Mouse (Mus musculus): ENCODE data around the gene Faap24.

The Faap24 gene

DNA sequence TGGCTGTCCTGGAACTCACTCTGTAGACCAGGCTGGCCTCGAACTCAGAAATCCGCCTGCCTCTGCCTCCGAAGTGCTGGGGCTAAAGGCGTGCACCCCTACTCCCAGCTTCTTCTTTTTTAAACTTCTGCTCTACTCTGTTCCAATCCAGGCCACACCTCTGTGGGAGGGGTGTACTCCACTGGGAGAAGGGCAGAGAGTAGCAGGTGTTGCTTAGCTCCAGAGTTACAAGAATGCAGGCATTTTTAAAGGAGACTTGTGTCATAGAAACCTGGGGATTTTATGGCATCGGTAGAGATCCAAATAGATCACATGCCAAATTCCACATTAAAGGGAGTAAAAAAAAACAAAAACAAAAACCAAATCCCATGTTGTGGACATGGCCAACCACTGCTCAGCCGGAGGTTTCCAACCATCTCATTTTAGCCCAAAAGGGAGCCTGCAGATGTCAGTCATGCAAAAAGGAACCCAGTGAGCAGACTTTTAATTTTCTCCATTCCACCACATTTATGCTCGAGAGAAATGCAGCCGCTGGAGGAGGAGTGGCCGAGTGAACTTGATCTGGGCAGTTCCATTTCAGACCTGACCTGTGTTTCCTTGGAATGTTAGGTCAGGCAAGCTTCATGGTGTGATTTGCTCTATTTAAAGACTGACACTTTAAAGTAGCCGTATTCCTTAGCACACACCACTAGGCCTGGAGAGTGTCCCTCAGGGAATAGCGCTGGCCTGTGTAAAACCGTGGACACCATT, 31.3 kb downstream of the Faap24 start:
- no peak for DNase-seq (ENCODE audit: low spot score in 2 of 2)

DNA sequence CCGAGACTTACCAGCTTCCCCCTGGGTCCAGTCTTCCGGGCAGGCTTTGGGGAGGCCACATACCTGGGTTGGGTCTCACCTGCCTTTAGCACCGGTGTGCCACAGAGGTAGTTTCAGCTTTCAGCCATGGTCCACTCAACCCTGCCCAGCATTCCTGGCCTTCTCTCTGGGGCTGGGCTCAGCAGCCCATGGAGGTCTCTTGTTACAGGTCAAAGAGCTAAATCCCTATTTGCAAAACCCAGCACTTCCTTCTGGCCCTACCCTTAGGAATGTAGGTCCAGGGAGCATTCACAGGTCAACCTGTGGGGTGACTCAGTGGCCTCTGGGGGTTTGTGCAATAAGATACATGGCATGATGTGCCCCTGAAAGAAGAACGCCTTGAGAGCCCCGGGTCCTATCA, 33.8 kb downstream of the Faap24 start:
- no peak for DNase-seq (ENCODE audit: low spot score in 2 of 2)

DNA sequence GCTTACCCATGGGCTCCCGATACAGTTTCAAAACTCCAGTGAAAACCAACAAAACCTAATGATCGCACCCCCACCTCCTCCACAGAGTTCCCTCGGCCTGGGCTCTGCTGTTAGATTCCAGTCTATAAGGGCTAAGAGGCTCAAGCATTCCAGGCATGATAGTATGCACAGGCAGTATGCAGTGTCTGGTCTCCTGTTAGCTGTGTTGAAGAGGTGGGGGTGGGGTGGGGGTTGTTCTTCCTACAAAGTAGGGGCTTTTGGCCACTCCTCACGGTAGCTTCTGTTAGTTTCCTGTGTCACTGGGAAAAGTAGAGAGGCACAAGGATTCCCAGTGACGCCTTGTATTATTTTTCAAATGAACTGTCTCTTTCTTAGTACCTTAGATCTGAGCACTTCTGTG, 34.4 kb downstream of the Faap24 start:
- DNase-seq (ENCODE audit: low spot score in 2 of 2) = no peak

GRCm38 (mm10) chr7:35357621-35358020, 39.0 kb downstream of the Faap24 start:
- no peak for DNase-seq (ENCODE audit: low spot score in 2 of 2)

DNA sequence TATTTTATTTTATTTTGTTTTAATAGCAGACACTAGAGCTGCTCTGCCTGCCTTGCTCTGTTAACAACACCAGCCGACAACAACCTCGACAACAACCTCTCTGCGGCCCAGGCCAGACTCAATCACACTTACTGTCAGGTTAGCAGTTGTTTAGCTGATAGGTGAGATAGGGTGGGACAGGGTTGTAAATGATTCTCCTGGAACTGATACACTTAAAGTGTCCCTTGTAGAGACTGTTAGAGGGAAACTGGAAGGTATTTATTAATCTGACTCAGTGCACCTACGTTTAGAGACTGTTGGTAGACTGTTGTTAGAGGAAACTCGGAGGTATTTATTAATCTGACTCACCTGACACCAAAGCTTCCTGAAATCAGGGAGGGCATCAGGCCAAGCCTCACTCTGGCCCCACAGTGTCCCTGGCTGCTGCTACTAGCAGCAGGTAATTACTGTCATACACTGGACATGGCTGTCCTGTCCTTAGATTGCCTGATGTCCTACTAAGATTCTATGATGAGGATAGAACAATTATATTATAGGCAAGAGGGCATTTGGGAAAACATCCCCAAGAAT, 41.2 kb downstream of the Faap24 start:
- DNase-seq (ENCODE audit: low spot score in 2 of 2) = no peak

DNA sequence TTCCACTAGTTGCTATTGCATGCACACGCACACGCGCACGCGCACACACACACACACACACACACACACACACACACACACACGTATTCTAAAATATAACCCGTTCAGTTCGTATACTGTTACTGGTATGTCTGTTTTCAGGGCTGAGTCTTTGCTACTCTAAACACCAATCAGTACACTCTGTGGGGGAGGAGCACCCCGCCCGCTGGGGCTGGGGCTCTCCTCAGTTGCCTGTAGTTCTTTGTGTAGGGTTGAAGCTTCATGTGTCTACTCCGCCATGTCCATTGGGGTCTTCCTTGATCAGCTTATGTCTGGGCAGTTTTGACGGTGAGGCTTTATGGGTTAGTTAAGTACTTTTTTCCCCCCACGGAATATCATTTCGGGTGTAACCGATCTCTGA, 43.3 kb downstream of the Faap24 start:
- no peak for DNase-seq (ENCODE audit: low spot score in 2 of 2)

DNA sequence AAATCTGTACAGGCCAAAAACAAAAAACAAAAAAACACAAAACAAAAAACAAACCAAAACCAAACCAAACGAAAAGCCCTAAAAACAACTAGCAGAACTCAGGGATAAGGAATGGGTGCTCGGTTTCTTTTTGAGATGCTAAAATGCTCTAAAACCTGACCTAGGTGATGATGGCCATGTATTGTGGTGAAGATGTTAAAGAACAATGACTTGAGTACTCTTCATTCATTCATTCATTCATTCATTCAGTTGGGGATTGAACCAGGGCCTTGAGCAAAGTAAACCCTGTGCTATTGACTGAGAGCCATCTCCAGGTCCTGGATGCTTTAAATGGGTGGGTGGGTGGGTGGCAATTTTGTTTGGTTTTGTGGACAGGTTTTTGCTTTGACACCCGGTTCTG, 45.5 kb downstream of the Faap24 start:
- DNase-seq (ENCODE audit: low spot score in 2 of 2) = no peak

- no peak for DNase-seq (ENCODE audit: low spot score in 2 of 2)
These were observed 46.6 kb downstream of the Faap24 start for GRCm38 (mm10) chr7:35349886-35350684.

GRCm38 (mm10) chr7:35349022-35349421, 47.6 kb downstream of the Faap24 start:
- DNase-seq (ENCODE audit: low spot score in 2 of 2) = no peak

DNA sequence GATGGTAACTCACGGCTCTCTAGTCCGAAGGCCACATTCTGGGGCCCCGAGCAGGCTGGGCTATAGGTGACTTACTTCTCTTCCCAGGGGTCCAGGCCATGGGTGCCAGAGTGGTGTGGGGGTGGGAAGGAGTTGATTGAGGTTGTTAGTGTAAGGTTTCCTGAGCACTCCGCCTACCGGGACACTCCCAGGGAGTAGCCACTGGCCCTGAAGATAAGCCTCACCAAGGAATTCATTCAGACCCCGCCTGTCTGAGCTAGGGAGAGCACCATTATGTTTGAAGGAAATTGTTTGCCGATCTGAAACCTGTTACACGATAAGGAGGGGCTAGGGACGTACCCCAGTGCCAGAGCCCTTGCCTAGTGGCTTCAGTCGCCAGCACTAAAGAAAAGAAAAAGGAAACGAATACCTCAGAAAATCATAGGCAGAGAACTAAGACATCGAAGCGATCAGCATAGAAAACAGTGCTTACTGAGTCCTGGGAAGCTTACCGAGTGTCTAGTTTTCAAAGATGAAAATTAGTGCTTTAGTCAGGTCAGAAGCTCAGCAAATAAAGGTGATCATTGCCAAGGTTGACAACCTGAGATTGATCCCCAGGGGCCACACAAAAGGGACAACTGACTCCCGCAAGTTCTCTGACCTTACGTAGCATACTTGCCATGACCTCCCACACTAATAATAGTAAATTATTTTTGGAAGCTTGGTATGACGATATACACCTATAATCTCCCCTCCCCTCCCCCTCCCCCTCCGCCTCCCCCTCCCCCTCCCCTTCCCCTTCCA, 48.5 kb downstream of the Faap24 start:
- DNase-seq (ENCODE audit: low spot score in 2 of 2) = no peak

DNA sequence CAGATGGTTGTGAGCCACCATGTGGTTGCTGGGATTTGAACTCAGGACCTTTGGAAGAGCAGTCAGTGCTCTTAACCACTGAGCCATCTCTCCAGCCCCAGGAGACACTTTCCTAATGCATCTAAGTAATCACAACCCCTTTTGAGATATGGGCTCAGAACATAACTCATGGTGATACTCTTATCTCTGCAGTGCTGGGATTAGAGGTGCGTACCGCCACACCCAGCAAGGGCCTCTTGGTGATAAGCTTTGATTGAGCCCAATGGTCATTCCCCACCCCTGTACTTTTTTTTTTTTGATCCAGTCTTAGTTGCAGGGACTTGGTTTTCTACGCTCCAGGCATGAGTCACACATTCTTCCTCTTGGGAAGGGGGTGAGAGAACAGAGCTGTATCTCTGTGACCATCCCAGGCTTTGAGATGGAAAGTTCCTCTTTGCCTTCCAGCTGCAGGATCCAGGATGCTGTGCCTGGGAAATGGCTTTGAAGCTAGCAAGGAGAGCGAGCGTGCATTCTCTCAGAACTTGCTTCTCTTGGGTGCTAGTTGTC, 51.8 kb downstream of the Faap24 start:
- no peak for DNase-seq (ENCODE audit: low spot score in 2 of 2)

- no peak for DNase-seq (ENCODE audit: low spot score in 2 of 2)
These were observed 54.1 kb downstream of the Faap24 start for GRCm38 (mm10) chr7:35342498-35342897.
